Mouse (Mus musculus) brain, adult 2 months (tissue): ENCODE results near the gene Sh3bp2.
"Not testable (repeated sequence)": the region's sequence is repeated elsewhere in the genome, so short reads cannot be mapped to it uniquely, and the experiment has no call there.

Experiments used
- DNase-seq: peaks from one replicate; pipeline ENCODE4 v3.0.0; 2011; ENCODE audit warnings: low read depth, low spot score

Gene Sh3bp2

GRCm38 (mm10) chr5:34572568-34572967 is 46.9 kb downstream of the Sh3bp2 start:
- DNase-seq, result not testable (repeated sequence)

GRCm38 (mm10) chr5:34573268-34574221 is 47.9 kb downstream of the Sh3bp2 start, which contains the start of gene Add1:
Add1 (plus strand) TSS chr5:34573664.
- peak; percentile 99 for DNase-seq

- no peak for DNase-seq
These were observed 49.1 kb downstream of the Sh3bp2 start for GRCm38 (mm10) chr5:34574721-34575120.

GRCm38 (mm10) chr5:34576286-34576685 is 50.6 kb downstream of the Sh3bp2 start:
- DNase-seq, result no peak

- no peak for DNase-seq
These were observed 52.5 kb downstream of the Sh3bp2 start for GRCm38 (mm10) chr5:34578038-34578655.

- no peak for DNase-seq
These were observed 53.7 kb downstream of the Sh3bp2 start for GRCm38 (mm10) chr5:34579377-34579776.

GRCm38 (mm10) chr5:34581671-34582313 is 56.2 kb downstream of the Sh3bp2 start:
- DNase-seq, result peak; percentile 95

GRCm38 (mm10) chr5:34582314-34582675 is 56.7 kb downstream of the Sh3bp2 start:
- DNase-seq, result peak; percentile 47

- DNase-seq, result peak; percentile 51
These were observed 59.6 kb downstream of the Sh3bp2 start for GRCm38 (mm10) chr5:34585216-34585615.

- no peak for DNase-seq
These were observed 62.2 kb downstream of the Sh3bp2 start for GRCm38 (mm10) chr5:34587881-34588280.

- DNase-seq, result no peak
These were observed 64.4 kb downstream of the Sh3bp2 start for GRCm38 (mm10) chr5:34590059-34590458.

- no peak for DNase-seq
These were observed 65.1 kb downstream of the Sh3bp2 start for GRCm38 (mm10) chr5:34590702-34591101.

- peak; percentile 37 for DNase-seq
These were observed 65.9 kb downstream of the Sh3bp2 start for GRCm38 (mm10) chr5:34591388-34592004.

- not testable (repeated sequence) for DNase-seq
These were observed 66.6 kb downstream of the Sh3bp2 start for GRCm38 (mm10) chr5:34592224-34592623.

- no peak for DNase-seq
These were observed 67.0 kb downstream of the Sh3bp2 start for GRCm38 (mm10) chr5:34592666-34593065.

GRCm38 (mm10) chr5:34593202-34593727 is 67.6 kb downstream of the Sh3bp2 start:
- DNase-seq, result no peak

- DNase-seq, result no peak
These were observed 78.9 kb downstream of the Sh3bp2 start for GRCm38 (mm10) chr5:34604576-34604975.

GRCm38 (mm10) chr5:34607100-34607880 is 81.7 kb downstream of the Sh3bp2 start:
- peak; percentile 88 for DNase-seq

GRCm38 (mm10) chr5:34608226-34608625 is 82.6 kb downstream of the Sh3bp2 start:
- peak; percentile 51 for DNase-seq

- DNase-seq, result no peak
These were observed 84.3 kb downstream of the Sh3bp2 start for GRCm38 (mm10) chr5:34609966-34610365.
